Mouse (Mus musculus): Measurements from ENCODE around the gene Lrrc32.

GRCm38 (mm10) chr7:98481861-98482260 is 7.2 kb upstream of the Lrrc32 start:
- no peak for TF ChIP-seq CTCF (IDR thresholded peaks at IDR 0.05; ENCODE audit: extremely low read depth, insufficient read depth, insufficient read length, insufficient replicate concordance)
- TF ChIP-seq POLR2A (IDR thresholded peaks at IDR 0.05; ENCODE audit: low read depth, low read length) = no peak
